Comparison of ENCODE assay signal across 11 mouse cellular contexts in the genomic region with DNA sequence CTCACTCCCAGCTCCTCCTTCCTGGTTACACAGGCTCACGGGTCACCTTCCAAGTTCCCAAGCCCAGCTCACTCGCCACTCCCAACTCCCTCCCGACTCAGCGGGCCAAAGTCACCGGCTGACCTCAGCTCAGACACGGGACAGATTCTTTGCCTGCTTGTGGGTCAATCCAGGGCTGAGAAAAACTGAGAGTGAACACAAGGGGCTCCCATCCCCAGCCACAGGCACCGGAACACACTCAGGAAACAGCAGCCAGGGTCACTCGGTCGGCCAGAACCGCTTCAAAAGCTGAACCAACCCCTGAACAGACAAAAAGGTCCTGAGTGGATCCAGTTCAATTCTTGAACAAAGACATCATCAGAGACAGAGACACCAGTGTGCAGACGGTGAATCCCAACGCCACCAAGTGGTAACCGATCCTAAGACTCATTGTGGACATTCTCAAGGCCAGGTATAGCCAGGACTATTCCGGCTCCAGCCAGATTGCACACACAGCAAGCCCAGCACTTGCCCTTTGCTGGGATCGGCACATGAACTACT.
DNase-seq lines count a peak whose midpoint lies in the region; ATAC-seq and TF ChIP-seq lines count a peak whose summit lies in the region.
"Had no signal": no experiment of that assay in that cellular context is flagged by ENCODE, and none has a peak within 500 bp of the region (broad histone marks: within the 10 kb centered on the region; RNA-seq: fewer than 3 reads in every experiment).

No protein-coding gene starts in this region.

- no peaks in the 10 kb centered on the region for H3K27me3 ChIP-seq in embryonic facial prominence, embryonic 14.5 days (replicated peaks; ENCODE audit: control insufficient read depth, insufficient read depth, low read length)
- H3K27me3 ChIP-seq: embryonic facial prominence, embryonic 12.5 days had no signal

- intact Hi-C loops in heart, postnatal 25 days (cut with DNase I): no loop called here
- intact Hi-C loops in gastrocnemius, postnatal 36 days (cut with DNase I): no loop called here

- no peaks in the 10 kb centered on the region for H3K9me3 ChIP-seq in ES-E14 (ENCODE audit: control insufficient read depth, insufficient read depth, low read depth, low read length)
- no peaks in the 10 kb centered on the region for H3K9me3 ChIP-seq in embryonic facial prominence, embryonic 14.5 days (ENCODE audit: control insufficient read depth, low read length)
- H3K9me3 ChIP-seq: embryonic facial prominence, embryonic 12.5 days had no signal

- H3K9ac ChIP-seq in ES-E14 (ENCODE audit: insufficient read depth, low read depth, low read length, poor library complexity, severe bottlenecking): peak overlapping the region; percentile 49; the same call in 1 of the 2 replicates
- no peak overlapping the region for H3K9ac ChIP-seq in embryonic facial prominence, embryonic 14.5 days (ENCODE audit: low read depth, low read length)
- H3K9ac ChIP-seq: embryonic facial prominence, embryonic 12.5 days had no signal

- no peaks in the 10 kb centered on the region; the same call in 1 of the 2 replicates for H3K36me3 ChIP-seq in ES-E14 (ENCODE audit: control insufficient read depth, insufficient read depth, low read length, poor library complexity, severe bottlenecking)
- no peaks in the 10 kb centered on the region; the same call in 1 of the 2 replicates for H3K36me3 ChIP-seq in embryonic facial prominence, embryonic 14.5 days (ENCODE audit: control insufficient read depth, insufficient read depth, low read length)
- H3K36me3 ChIP-seq: embryonic facial prominence, embryonic 12.5 days had no signal

- peaks cover 0 to 21% of the 10 kb centered on the region in 2 experiments; a peak in 3 of 4 replicates for H3K4me1 ChIP-seq in ES-E14 (ENCODE audit: control insufficient read depth in 2 of 2, insufficient read depth in 2 of 2, low read length in 2 of 2, poor library complexity in 1 of 2)
- H3K4me1 ChIP-seq in embryonic facial prominence, embryonic 14.5 days (ENCODE audit: control insufficient read depth, insufficient read depth, low read length): peaks cover 5% of the 10 kb centered on the region

- DNase-seq in heart, adult 11 months: peak; percentile 96
- DNase-seq in heart, postnatal 25 days (ENCODE audit: low spot score): no peak
- DNase-seq in ES-E14 (ENCODE audit: low read depth, low spot score): peak; percentile 44
- DNase-seq in embryonic facial prominence, embryonic 14.5 days (ENCODE audit: low spot score): no peak
- DNase-seq in kidney, adult 8-10 months: peak; percentile 67 to 77
- no peak for DNase-seq in thymus, postnatal 10 days (ENCODE audit: low spot score in 2 of 2)
- DNase-seq in gastrocnemius, postnatal 36 days: no peak
- DNase-seq in frontal cortex, postnatal 36 days (ENCODE audit: low spot score in 2 of 2): no peak
- DNase-seq: right cerebral cortex, postnatal 4 days had no signal

- peak overlapping the region; percentile 53 for H3K27ac ChIP-seq in ES-E14 (ENCODE audit: insufficient read depth, low read depth, low read length, poor library complexity, severe bottlenecking)
- no peak overlapping the region; the same call in 1 of the 2 replicates for H3K27ac ChIP-seq in embryonic facial prominence, embryonic 14.5 days (replicated peaks; ENCODE audit: low read depth, low read length)
- H3K27ac ChIP-seq: embryonic facial prominence, embryonic 12.5 days had no signal

- 67% methylated on average over 14 of the region's 15 CpGs for WGBS in embryonic facial prominence, embryonic 14.5 days

- ATAC-seq in embryonic facial prominence, embryonic 14.5 days (ENCODE audit: low read depth): 0 out of 2 replicates have a peak, but pooled peaks have one; percentile 24
- ATAC-seq: inflammation-experienced regulatory T-cells, adult 6 months had no signal

- H3K4me2 ChIP-seq in embryonic facial prominence, embryonic 14.5 days (ENCODE audit: low read depth, low read length): no peak overlapping the region
- H3K4me2 ChIP-seq: embryonic facial prominence, embryonic 12.5 days had no signal

- peak overlapping the region; percentile 7 to 32; a peak in 2 of 4 replicates for H3K4me3 ChIP-seq in ES-E14 (ENCODE audit: insufficient read depth in 1 of 2, low read depth in 1 of 2, low read length in 2 of 2, poor library complexity in 1 of 2, severe bottlenecking in 1 of 2)
- no peak overlapping the region for H3K4me3 ChIP-seq in embryonic facial prominence, embryonic 14.5 days (ENCODE audit: low read depth, low read length)
- H3K4me3 ChIP-seq: embryonic facial prominence, embryonic 12.5 days had no signal

- in situ Hi-C loops in ES-E14 (cut with MboI; ENCODE audit: low sequenced_read_pairs in 2 of 2, unreplicated experiment in 2 of 2): no loop called here

TF ChIP-seq in ES-E14, 5 proteins besides CTCF, POLR2A, EP300 and RAD21:
- TF ChIP-seq CHD2 (IDR thresholded peaks at IDR 0.05; ENCODE audit: low read depth, low read length) (no peak), MAFK (IDR thresholded peaks at IDR 0.05; ENCODE audit: insufficient read depth, low read depth, low read length) (no peak), ZC3H11A (IDR thresholded peaks at IDR 0.05; ENCODE audit: borderline replicate concordance, low read depth, low read length) (no peak)

Comparison
In these comparisons a context has a peak if more than half of its experiments do, and no peak if none do; other contexts are left out.
1. DNase-seq: peak in heart, adult 11 months (single experiment), ES-E14 (single experiment) and kidney, adult 8-10 months (2 of 2); none in heart, postnatal 25 days (single experiment), embryonic facial prominence, embryonic 14.5 days (single experiment), thymus, postnatal 10 days (0 of 2), gastrocnemius, postnatal 36 days (0 of 2) and frontal cortex, postnatal 36 days (0 of 2).